Mouse (Mus musculus): Measurements from ENCODE around the gene Rpl15. TPM values are rescaled to one million over a fixed set of nuclear protein-coding genes. Genes with fewer than 3 reads are reported as not detected.
A peak's percentile ranks its signal among the peaks of the same experiment; 100 is the strongest.

Gene Rpl15
- 315 and 322 TPM in 2 replicates for polyA plus RNA-seq (2015; fragmentation: Nextera tagmentation; extraction: Ambion mirVana)

DNA sequence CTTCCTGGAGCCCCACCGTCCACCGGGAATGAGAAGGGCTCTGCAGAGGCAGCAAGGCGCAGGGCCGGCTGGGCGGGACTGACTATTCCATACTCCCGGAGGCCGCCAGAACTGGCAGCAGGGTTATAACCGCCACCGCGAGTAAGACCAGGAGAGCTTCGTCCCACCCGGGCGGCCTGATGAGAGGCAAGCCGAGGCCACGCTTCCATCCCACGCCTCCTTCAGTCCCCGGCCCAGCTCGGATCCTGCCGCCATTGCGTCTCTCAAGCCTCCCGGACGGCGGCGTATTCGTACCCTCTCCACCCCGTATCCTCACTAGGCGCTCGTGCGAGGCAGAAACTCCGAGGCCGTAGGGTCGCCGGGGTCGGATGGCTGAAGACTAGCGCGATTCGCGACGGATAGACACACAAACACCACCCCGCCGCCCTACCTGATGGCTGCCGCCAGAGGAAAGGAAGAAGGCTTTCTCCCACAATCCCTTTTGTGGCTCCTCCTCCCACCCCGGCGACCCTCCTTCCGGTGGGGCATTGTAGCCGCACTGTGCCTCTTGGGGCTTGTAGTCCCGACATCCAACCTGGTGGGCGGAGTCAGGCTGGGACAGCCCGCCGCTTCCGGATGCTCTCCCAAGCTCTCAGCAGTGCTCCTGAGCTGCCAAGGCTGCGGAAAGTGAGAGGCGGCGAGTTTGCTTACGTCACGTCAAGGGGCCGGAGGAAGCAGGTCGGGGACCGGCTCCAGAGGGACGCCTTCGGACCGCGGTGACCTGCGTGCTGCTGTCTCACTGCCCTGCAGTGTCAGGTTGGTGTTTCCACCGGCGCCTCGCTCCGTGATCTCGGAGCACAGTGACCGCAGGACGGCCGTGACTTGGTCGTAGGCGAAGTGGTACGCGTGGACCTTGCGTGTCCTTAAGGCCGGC is at the start of gene Rpl15, which contains the start of gene Nkiras1:
TSS of gene Rpl15 (minus strand) at position 863 of the 913 bp plus-strand sequence.
TSS of gene Nkiras1 (plus strand) at position 608 of the 913 bp plus-strand sequence.
- peak; percentile 100 for ATAC-seq (replicated peaks)
- peak within 1 kb of the TSS; percentile 99 for H3K9ac ChIP-seq (replicated peaks)
- H3K9me3 ChIP-seq: no peaks in the 10 kb centered on the region
- peak within 1 kb of the TSS; percentile 74 for H3K4me2 ChIP-seq (replicated peaks)
- H3K27ac ChIP-seq (replicated peaks): peak within 1 kb of the TSS; percentile 83
- peak within 1 kb of the TSS; percentile 93 for H3K4me3 ChIP-seq
- H3K27me3 ChIP-seq: no peaks in the 10 kb centered on the region
- peaks cover 32% of the 10 kb centered on the region for H3K4me1 ChIP-seq
- WGBS: under 1% methylated on average over 78 of the region's 78 CpGs
- H3K36me3 ChIP-seq: peaks cover 22% of the 10 kb centered on the region

GRCm38 (mm10) chr14:18317457-18318411 is 46.5 kb upstream of the Rpl15 start:
- H3K4me2 ChIP-seq (replicated peaks): no peak overlapping the region
- H3K27me3 ChIP-seq: no peaks in the 10 kb centered on the region
- no peaks in the 10 kb centered on the region for H3K9me3 ChIP-seq
- H3K9ac ChIP-seq (replicated peaks): no peak overlapping the region
- H3K27ac ChIP-seq (replicated peaks): no peak overlapping the region
- no peak for ATAC-seq (replicated peaks)
- no peak overlapping the region for H3K4me3 ChIP-seq
- H3K4me1 ChIP-seq: no peaks in the 10 kb centered on the region
- no peaks in the 10 kb centered on the region for H3K36me3 ChIP-seq
- 81% methylated on average over 11 of the region's 11 CpGs for WGBS

- Histone ChIP-seq H3K36me3 (no peaks in the 10 kb centered on the region), H3K4me3 (no peak overlapping the region), H3K27ac (replicated peaks) (no peak overlapping the region), H3K9ac (replicated peaks) (no peak overlapping the region), H3K4me2 (replicated peaks) (no peak overlapping the region), H3K27me3 (no peaks in the 10 kb centered on the region), H3K9me3 (no peaks in the 10 kb centered on the region), H3K4me1 (no peaks in the 10 kb centered on the region)
- 92% methylated on average over 5 of the region's 5 CpGs for WGBS
- no peak for ATAC-seq (replicated peaks)
Observed at GRCm38 (mm10) chr14:18304165-18304564, 33.0 kb upstream of the Rpl15 start.

DNA sequence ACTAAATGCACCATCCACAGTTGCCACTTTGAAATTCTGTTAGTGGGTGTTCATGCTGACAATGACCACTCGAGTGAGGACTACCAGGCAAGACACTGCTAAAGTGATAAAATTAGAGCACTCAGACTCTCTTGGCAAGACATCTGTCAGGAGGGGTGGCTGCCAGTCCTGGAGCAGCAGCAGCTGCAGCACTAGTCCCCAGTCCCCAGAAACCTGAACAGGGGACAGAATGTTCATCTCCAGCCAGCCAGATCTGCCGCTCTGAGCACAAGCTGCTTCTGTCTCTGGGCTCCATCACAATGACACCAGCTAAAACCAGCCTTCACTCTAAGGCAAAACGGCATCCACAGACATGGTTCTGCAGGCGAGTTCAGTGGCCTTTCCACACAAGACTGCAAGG is 32.1 kb upstream of the Rpl15 start:
- no peaks in the 10 kb centered on the region for H3K36me3 ChIP-seq
- H3K4me3 ChIP-seq: no peak overlapping the region
- ATAC-seq (replicated peaks): no peak; the same call in 1 of the 2 replicates
- H3K27me3 ChIP-seq: no peaks in the 10 kb centered on the region
- no peaks in the 10 kb centered on the region for H3K9me3 ChIP-seq
- no peak overlapping the region for H3K4me2 ChIP-seq (replicated peaks)
- 69% methylated on average over 4 of the region's 4 CpGs for WGBS
- no peaks in the 10 kb centered on the region for H3K4me1 ChIP-seq
- no peak overlapping the region for H3K27ac ChIP-seq (replicated peaks)
- no peak overlapping the region for H3K9ac ChIP-seq (replicated peaks)

DNA sequence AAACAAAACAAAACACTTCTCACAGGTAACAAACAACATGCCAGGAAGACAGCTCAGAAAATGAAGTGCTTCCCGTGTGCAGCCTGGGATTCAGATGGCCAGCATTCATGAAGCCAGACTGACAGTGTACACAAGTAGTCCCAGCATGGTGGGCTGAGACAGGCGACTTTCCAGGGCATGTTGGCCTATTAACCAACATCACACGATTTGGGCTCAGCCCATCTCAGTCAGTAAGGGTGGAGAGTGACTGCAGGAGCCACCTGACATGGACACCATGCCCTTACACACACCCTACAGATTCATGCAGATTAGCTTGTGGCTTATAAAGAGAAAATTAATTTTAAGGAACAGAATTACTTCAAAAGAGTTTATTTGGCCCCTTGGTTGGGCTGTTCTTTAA is 31.6 kb upstream of the Rpl15 start:
- Histone ChIP-seq H3K9me3 (no peaks in the 10 kb centered on the region), H3K4me3 (no peak overlapping the region), H3K4me1 (no peaks in the 10 kb centered on the region), H3K27ac (replicated peaks) (no peak overlapping the region), H3K36me3 (no peaks in the 10 kb centered on the region), H3K4me2 (replicated peaks) (no peak overlapping the region), H3K27me3 (no peaks in the 10 kb centered on the region), H3K9ac (replicated peaks) (no peak overlapping the region)
- no peak for ATAC-seq (replicated peaks)
- 63% methylated on average over 3 of the region's 3 CpGs for WGBS

DNA sequence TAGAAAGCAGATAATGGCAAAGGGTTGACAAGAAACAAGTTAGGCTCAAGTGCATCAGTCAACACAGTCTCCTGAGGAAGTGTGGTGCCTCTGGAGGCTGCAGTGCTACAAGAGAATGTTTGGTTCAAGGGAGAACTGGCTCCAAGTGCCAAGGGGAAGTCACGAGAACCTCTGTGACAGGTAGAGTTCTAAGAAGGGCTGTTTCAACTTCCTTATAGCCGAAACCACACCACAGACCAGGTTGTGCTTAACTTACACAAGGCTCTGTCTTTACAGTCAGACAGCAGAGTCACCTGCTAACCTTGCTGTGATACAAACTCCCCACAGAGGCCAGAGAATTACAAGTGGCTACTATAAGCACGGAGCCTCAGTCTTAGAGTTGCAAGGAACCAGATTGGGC is 30.4 kb upstream of the Rpl15 start:
- H3K9me3 ChIP-seq: no peaks in the 10 kb centered on the region
- no peaks in the 10 kb centered on the region for H3K36me3 ChIP-seq
- WGBS: 78% methylated on average over 3 of the region's 3 CpGs
- no peak overlapping the region for H3K9ac ChIP-seq (replicated peaks)
- H3K27ac ChIP-seq (replicated peaks): no peak overlapping the region
- H3K4me3 ChIP-seq: no peak overlapping the region
- no peaks in the 10 kb centered on the region for H3K4me1 ChIP-seq
- H3K4me2 ChIP-seq (replicated peaks): no peak overlapping the region
- no peak for ATAC-seq (replicated peaks)
- no peaks in the 10 kb centered on the region for H3K27me3 ChIP-seq

- Histone ChIP-seq H3K9ac (replicated peaks) (no peak overlapping the region), H3K27ac (replicated peaks) (no peak overlapping the region)
Observed at GRCm38 (mm10) chr14:18300676-18301075, 29.5 kb upstream of the Rpl15 start.

DNA sequence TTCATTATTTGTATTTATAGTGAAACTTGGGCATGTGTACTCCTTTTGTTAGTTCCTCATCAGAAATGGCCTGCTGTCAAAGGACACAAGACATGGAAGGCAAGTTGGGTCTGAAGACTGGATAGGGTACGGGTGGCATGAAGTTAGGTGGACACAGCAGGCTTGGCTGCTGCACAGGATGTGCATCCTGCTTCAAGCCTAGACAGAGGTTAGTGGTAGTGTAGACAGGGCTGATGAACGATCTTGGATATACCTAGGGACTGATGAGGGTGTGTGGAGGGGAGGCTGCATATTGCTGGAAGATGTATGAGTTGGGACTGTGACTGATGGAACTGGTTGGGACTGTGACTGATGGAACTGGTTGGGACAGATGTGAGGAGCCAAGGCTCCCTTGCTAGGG is 27.7 kb upstream of the Rpl15 start:
- 91% methylated on average over 2 of the region's 2 CpGs for WGBS

More at GRCm38 (mm10) chr14:18300676-18301075, 29.5 kb upstream of the Rpl15 start:
- 84% methylated on average over 2 of the region's 2 CpGs for WGBS
- Histone ChIP-seq H3K9me3 (no peaks in the 10 kb centered on the region), H3K4me3 (no peak overlapping the region), H3K4me1 (no peaks in the 10 kb centered on the region), H3K4me2 (replicated peaks) (no peak overlapping the region), H3K36me3 (no peaks in the 10 kb centered on the region), H3K27me3 (no peaks in the 10 kb centered on the region)
- ATAC-seq (replicated peaks): no peak

DNA sequence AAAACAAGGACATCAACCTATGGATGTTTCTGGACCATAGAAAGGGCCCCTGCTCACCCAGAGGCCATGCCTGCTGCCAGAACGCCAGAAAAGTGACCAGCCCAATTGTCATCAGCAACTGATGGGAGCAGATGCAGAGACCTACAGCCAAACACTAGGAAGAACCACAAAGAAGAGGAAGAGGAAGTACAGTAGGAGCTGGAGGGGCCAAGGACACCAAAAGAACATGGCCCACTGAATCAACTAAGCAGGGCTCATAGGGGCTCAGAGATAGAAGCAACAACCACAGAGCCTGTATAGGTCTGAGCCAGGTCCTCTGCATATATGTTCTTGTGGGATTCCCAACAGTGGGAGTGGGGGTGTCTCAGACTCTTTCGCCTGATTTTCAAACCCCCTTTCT is 26.2 kb upstream of the Rpl15 start:
- Histone ChIP-seq H3K27me3 (no peaks in the 10 kb centered on the region), H3K4me2 (replicated peaks) (no peak overlapping the region), H3K36me3 (no peaks in the 10 kb centered on the region), H3K4me1 (no peaks in the 10 kb centered on the region), H3K4me3 (no peak overlapping the region), H3K27ac (replicated peaks) (no peak overlapping the region), H3K9me3 (no peaks in the 10 kb centered on the region), H3K9ac (replicated peaks) (no peak overlapping the region)
- ATAC-seq (replicated peaks): no peak
- 88% methylated on average over 2 of the region's 2 CpGs for WGBS

More for the DNA sequence above, 27.7 kb upstream of the Rpl15 start:
- Histone ChIP-seq H3K4me3 (no peak overlapping the region), H3K9ac (replicated peaks) (no peak overlapping the region), H3K4me2 (replicated peaks) (no peak overlapping the region), H3K9me3 (no peaks in the 10 kb centered on the region), H3K27ac (replicated peaks) (no peak overlapping the region), H3K36me3 (no peaks in the 10 kb centered on the region), H3K27me3 (no peaks in the 10 kb centered on the region), H3K4me1 (no peaks in the 10 kb centered on the region)
- ATAC-seq (replicated peaks): no peak

GRCm38 (mm10) chr14:18292578-18292977 is 21.4 kb upstream of the Rpl15 start:
- Histone ChIP-seq H3K9ac (replicated peaks) (no peak overlapping the region), H3K27ac (replicated peaks) (no peak overlapping the region), H3K4me1 (no peaks in the 10 kb centered on the region), H3K4me2 (replicated peaks) (no peak overlapping the region), H3K9me3 (no peaks in the 10 kb centered on the region), H3K27me3 (no peaks in the 10 kb centered on the region), H3K36me3 (no peaks in the 10 kb centered on the region), H3K4me3 (no peak overlapping the region)
- WGBS: 95% methylated on average over 3 of the region's 3 CpGs
- ATAC-seq (replicated peaks): no peak

DNA sequence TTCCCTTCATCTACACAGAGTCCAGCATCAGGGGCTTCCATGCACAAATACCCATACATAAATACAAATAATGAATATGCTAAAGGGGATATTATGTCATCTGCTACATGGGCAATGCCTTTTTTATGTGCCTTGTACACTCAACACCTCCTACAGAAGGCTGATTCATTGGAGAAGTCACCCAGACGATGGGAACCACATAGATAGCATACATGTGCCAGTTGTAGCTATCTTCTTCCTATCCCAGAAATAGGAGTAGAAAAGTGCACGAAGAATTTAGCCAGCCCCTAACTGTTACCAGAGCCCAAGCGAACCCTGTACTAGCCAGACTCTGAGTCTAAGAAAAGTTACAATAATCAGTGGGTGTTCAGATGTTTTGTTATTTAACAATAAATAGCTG is 20.9 kb upstream of the Rpl15 start:
- no peaks in the 10 kb centered on the region for H3K36me3 ChIP-seq
- no peaks in the 10 kb centered on the region for H3K27me3 ChIP-seq
- H3K9ac ChIP-seq (replicated peaks): no peak overlapping the region
- H3K4me2 ChIP-seq (replicated peaks): no peak overlapping the region
- H3K27ac ChIP-seq (replicated peaks): no peak overlapping the region
- ATAC-seq (replicated peaks): no peak
- H3K4me3 ChIP-seq: no peak overlapping the region
- no peaks in the 10 kb centered on the region for H3K9me3 ChIP-seq
- H3K4me1 ChIP-seq: no peaks in the 10 kb centered on the region
- WGBS: 91% methylated on average over 3 of the region's 3 CpGs

- no peaks in the 10 kb centered on the region for H3K9me3 ChIP-seq
- 80% methylated on average over 2 of the region's 2 CpGs for WGBS
- no peak overlapping the region for H3K4me3 ChIP-seq
- peaks cover 5% of the 10 kb centered on the region; the same call in 1 of the 2 replicates for H3K36me3 ChIP-seq
- H3K9ac ChIP-seq (replicated peaks): no peak overlapping the region
- H3K27me3 ChIP-seq: no peaks in the 10 kb centered on the region
- H3K27ac ChIP-seq (replicated peaks): no peak overlapping the region
- no peaks in the 10 kb centered on the region for H3K4me1 ChIP-seq
- no peak overlapping the region for H3K4me2 ChIP-seq (replicated peaks)
- no peak for ATAC-seq (replicated peaks)
Observed at GRCm38 (mm10) chr14:18287391-18287790, 16.2 kb upstream of the Rpl15 start.
